Mouse (Mus musculus) liver, postnatal 0 days (tissue): ENCODE results near the gene Taar7b.

Source experiments
- CTCF ChIP-seq: sonication (generic); IDR thresholded peaks from 2 replicates; pipeline ENCODE4 v1.5.1; 2016; ENCODE audit warnings: antibody characterized with exemption, low read depth
- EP300 ChIP-seq: IDR thresholded peaks from 2 replicates; pipeline ENCODE4 v1.6.1; 2016; ENCODE audit warnings: antibody characterized with exemption, low read depth, mild to moderate bottlenecking

DNA sequence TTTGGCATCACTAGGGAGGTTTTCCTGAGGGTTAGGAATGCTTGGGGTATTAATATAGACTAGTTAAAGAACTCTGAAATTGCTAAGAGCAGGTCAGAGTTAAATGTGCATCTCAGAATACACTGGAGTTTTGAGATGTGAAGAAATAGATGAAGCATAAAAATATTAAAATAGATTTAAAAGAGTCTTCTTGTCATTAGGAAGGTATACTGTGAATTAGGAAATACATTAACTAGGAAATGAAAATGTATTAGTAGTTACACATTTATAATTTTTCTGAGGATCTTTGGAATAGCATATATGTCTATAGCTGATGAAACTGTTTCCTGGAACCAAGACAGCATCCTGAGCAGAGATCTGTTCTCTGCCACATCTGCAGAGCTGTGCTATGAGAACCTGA is 49.5 kb downstream of the Taar7b start, which contains the start of gene Taar7f:
- no peak for TF ChIP-seq CTCF
- TF ChIP-seq EP300, result no peak
